Mouse (Mus musculus): ENCODE results near the gene Pbx1. TPM values are rescaled to one million over a fixed set of nuclear protein-coding genes. Genes with fewer than 3 reads are reported as not detected.
A peak's percentile ranks its signal among the peaks of the same experiment; 100 is the strongest.

Gene Pbx1
- polyA plus RNA-seq, 1 experiment from 2014 or later = 23.2 TPM

DNA sequence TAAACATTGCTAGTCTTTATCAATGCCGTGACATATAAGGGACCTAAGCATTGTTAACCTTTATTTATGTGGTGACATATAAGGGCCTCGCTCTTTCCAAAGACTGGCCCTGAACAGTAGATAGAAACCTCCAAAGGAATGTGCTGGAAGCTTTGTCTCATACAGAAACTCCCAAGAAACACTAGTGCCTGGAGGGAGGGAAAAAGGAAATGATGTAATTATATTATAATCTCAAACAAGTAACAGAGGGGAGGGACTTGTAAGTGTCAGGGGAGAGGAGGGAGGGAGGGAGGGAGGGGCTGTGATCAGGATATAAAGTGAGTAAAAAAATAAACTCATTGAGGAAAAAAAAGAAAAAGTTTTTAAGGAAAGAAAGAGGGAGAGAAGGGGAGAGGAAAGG, 148.6 kb downstream of the Pbx1 start:
- 66% methylated on average over 2 of the region's 2 CpGs for WGBS
- no peak overlapping the region for H3K9ac ChIP-seq (ENCODE audit: low read length)
- H3K9me3 ChIP-seq (ENCODE audit: control insufficient read depth, low read length) = no peaks in the 10 kb centered on the region
- H3K4me3 ChIP-seq (ENCODE audit: low read depth, low read length) = no peak overlapping the region
- H3K36me3 ChIP-seq (ENCODE audit: control insufficient read depth, insufficient read depth, low read length) = no peaks in the 10 kb centered on the region
- TF ChIP-seq CTCF (IDR thresholded peaks at IDR 0.05; ENCODE audit: low read depth) (no peak), EP300 (optimal IDR thresholded peaks at IDR 0.05) (no peak)
- no peak for DNase-seq (ENCODE audit: low spot score)
- no peaks in the 10 kb centered on the region; the same call in 1 of the 2 replicates for H3K4me1 ChIP-seq (replicated peaks; ENCODE audit: control insufficient read depth, insufficient read depth)
- no peak for ATAC-seq (ENCODE audit: low FRiP score, low TSS enrichment)
- no peak overlapping the region for H3K27ac ChIP-seq (replicated peaks)
- H3K27me3 ChIP-seq (ENCODE audit: control insufficient read depth, insufficient read depth, low read length) = no peaks in the 10 kb centered on the region
- no peak overlapping the region for H3K4me2 ChIP-seq (replicated peaks; ENCODE audit: low read depth)

DNA sequence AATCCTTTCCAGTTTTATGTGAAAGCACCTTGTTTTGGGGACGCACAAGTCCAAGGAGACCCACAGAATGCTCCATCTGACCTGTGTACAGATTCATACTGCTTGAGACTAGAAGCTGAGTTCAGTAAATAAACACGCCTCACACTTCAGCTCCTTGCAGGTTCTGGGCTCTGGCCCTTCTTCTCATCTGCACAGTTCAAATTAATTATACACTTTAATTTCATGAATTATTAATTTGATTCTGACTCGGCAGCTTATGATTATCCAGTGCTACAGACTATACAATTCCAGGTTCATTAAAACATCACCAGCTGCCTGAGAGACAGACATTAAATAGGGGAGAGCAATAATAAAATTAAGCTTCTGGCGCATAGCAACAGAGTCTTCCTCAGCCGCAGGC, 156.4 kb downstream of the Pbx1 start:
- TF ChIP-seq CTCF (IDR thresholded peaks at IDR 0.05; ENCODE audit: low read depth) (no peak), EP300 (optimal IDR thresholded peaks at IDR 0.05) (no peak)

DNA sequence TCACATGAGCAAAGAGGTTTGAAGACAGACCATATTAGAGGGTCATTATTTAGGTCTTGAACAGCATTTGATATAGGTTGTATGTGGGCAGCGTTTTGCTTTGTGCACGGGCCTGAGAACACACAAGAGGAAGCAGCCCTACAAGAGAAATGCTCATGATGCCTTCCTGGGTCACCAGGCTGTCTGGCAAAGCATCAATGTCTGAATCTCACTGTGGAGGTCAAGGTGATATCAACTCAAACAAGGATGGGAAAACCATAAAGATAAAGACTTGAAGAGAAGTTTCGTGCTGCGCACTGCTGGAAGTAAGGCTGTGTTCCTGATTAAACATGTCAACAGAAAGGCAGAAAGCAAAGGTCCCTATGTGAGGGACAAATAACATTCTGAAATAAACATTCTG, 157.8 kb downstream of the Pbx1 start:
- H3K36me3 ChIP-seq (ENCODE audit: control insufficient read depth, insufficient read depth, low read length) = no peaks in the 10 kb centered on the region
- H3K27me3 ChIP-seq (ENCODE audit: control insufficient read depth, insufficient read depth, low read length) = no peaks in the 10 kb centered on the region
- DNase-seq (ENCODE audit: low spot score) (no peak), ATAC-seq (ENCODE audit: low FRiP score, low TSS enrichment) (no peak)
- TF ChIP-seq CTCF (IDR thresholded peaks at IDR 0.05; ENCODE audit: low read depth) (no peak), EP300 (optimal IDR thresholded peaks at IDR 0.05) (no peak)
- no peak overlapping the region for H3K4me3 ChIP-seq (ENCODE audit: low read depth, low read length)
- no peak overlapping the region for H3K4me2 ChIP-seq (replicated peaks; ENCODE audit: low read depth)
- WGBS = 98% methylated on average over 4 of the region's 4 CpGs
- no peak overlapping the region for H3K9ac ChIP-seq (ENCODE audit: low read length)
- no peak overlapping the region for H3K27ac ChIP-seq (replicated peaks)
- no peaks in the 10 kb centered on the region for H3K9me3 ChIP-seq (ENCODE audit: control insufficient read depth, low read length)
- 0 out of 2 replicates have a peak, but pooled peaks cover 2% of the 10 kb centered on the region for H3K4me1 ChIP-seq (replicated peaks; ENCODE audit: control insufficient read depth, insufficient read depth)

More for the DNA sequence above, 156.4 kb downstream of the Pbx1 start:
- ATAC-seq (ENCODE audit: low FRiP score, low TSS enrichment) = no peak
- no peak overlapping the region for H3K9ac ChIP-seq (ENCODE audit: low read length)
- no peaks in the 10 kb centered on the region for H3K36me3 ChIP-seq (ENCODE audit: control insufficient read depth, insufficient read depth, low read length)
- H3K27ac ChIP-seq (replicated peaks) = no peak overlapping the region
- H3K4me2 ChIP-seq (replicated peaks; ENCODE audit: low read depth) = no peak overlapping the region
- H3K4me1 ChIP-seq (replicated peaks; ENCODE audit: control insufficient read depth, insufficient read depth) = no peaks in the 10 kb centered on the region
- H3K9me3 ChIP-seq (ENCODE audit: control insufficient read depth, low read length) = no peaks in the 10 kb centered on the region
- H3K4me3 ChIP-seq (ENCODE audit: low read depth, low read length) = no peak overlapping the region
- 71% methylated on average over 5 of the region's 5 CpGs for WGBS
- H3K27me3 ChIP-seq (ENCODE audit: control insufficient read depth, insufficient read depth, low read length) = no peaks in the 10 kb centered on the region
- DNase-seq (ENCODE audit: low spot score) = no peak

DNA sequence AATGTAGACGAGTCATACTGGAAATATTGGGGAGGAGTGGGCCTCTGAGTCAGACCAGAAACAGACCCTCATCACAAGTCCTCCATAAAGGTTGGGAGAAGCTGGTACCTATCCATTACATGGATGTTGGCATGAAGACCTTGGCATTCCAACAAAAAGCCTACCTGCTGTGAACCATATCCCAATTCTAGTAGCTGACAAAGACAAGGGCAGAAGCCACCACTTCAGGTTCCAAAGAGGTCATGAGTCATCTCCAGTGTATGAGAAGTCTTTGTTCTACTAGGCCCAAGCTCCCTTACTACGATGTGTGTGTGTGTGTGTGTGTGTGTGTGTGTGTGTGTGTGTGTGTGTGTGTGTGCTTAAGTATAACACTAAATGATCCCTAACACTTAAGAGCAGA, 160.0 kb downstream of the Pbx1 start:
- 52% methylated on average over 2 of the region's 2 CpGs for WGBS
- TF ChIP-seq EP300 (optimal IDR thresholded peaks at IDR 0.05) = no peak
- TF ChIP-seq CTCF (IDR thresholded peaks at IDR 0.05; ENCODE audit: low read depth) = no peak
- no peaks in the 10 kb centered on the region for H3K36me3 ChIP-seq (ENCODE audit: control insufficient read depth, insufficient read depth, low read length)
- no peaks in the 10 kb centered on the region for H3K27me3 ChIP-seq (ENCODE audit: control insufficient read depth, insufficient read depth, low read length)
- DNase-seq (ENCODE audit: low spot score) (no peak), ATAC-seq (ENCODE audit: low FRiP score, low TSS enrichment) (no peak)
- no peak overlapping the region for H3K9ac ChIP-seq (ENCODE audit: low read length)
- H3K27ac ChIP-seq (replicated peaks) = 0 out of 2 replicates have a peak overlapping the region, but pooled peaks have one; percentile 35
- H3K4me1 ChIP-seq (replicated peaks; ENCODE audit: control insufficient read depth, insufficient read depth) = 0 out of 2 replicates have a peak, but pooled peaks cover 6% of the 10 kb centered on the region
- no peaks in the 10 kb centered on the region for H3K9me3 ChIP-seq (ENCODE audit: control insufficient read depth, low read length)
- no peak overlapping the region for H3K4me3 ChIP-seq (ENCODE audit: low read depth, low read length)
- no peak overlapping the region for H3K4me2 ChIP-seq (replicated peaks; ENCODE audit: low read depth)

DNA sequence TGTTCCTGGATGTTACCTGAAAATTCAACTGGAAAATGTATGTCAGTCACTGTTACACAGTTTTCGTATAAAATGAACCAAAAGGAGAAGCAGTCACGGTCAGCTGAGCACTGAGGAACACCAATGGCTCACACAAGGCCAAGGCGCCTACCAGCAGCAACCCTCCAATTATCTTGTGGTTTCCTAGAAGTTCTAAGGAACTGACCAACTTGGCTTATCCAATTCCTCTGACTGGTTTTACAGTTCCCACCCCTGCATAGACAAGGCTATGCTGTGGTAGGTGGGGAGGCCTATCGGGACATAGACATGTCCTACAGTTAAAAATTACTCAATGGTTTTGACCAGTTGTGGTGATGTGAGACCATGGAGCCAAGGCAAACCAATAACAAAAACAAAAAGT, 160.9 kb downstream of the Pbx1 start:
- H3K27ac ChIP-seq (replicated peaks) = no peak overlapping the region
- ATAC-seq (ENCODE audit: low FRiP score, low TSS enrichment) = no peak
- no peak for DNase-seq (ENCODE audit: low spot score)
- H3K36me3 ChIP-seq (ENCODE audit: control insufficient read depth, insufficient read depth, low read length) = no peaks in the 10 kb centered on the region
- no peak overlapping the region for H3K4me3 ChIP-seq (ENCODE audit: low read depth, low read length)
- TF ChIP-seq EP300 (optimal IDR thresholded peaks at IDR 0.05) (no peak), CTCF (IDR thresholded peaks at IDR 0.05; ENCODE audit: low read depth) (no peak)
- 87% methylated on average over 4 of the region's 4 CpGs for WGBS
- no peak overlapping the region for H3K4me2 ChIP-seq (replicated peaks; ENCODE audit: low read depth)
- 0 out of 2 replicates have a peak, but pooled peaks cover 6% of the 10 kb centered on the region for H3K4me1 ChIP-seq (replicated peaks; ENCODE audit: control insufficient read depth, insufficient read depth)
- H3K9ac ChIP-seq (ENCODE audit: low read length) = no peak overlapping the region
- H3K27me3 ChIP-seq (ENCODE audit: control insufficient read depth, insufficient read depth, low read length) = no peaks in the 10 kb centered on the region
- H3K9me3 ChIP-seq (ENCODE audit: control insufficient read depth, low read length) = no peaks in the 10 kb centered on the region

DNA sequence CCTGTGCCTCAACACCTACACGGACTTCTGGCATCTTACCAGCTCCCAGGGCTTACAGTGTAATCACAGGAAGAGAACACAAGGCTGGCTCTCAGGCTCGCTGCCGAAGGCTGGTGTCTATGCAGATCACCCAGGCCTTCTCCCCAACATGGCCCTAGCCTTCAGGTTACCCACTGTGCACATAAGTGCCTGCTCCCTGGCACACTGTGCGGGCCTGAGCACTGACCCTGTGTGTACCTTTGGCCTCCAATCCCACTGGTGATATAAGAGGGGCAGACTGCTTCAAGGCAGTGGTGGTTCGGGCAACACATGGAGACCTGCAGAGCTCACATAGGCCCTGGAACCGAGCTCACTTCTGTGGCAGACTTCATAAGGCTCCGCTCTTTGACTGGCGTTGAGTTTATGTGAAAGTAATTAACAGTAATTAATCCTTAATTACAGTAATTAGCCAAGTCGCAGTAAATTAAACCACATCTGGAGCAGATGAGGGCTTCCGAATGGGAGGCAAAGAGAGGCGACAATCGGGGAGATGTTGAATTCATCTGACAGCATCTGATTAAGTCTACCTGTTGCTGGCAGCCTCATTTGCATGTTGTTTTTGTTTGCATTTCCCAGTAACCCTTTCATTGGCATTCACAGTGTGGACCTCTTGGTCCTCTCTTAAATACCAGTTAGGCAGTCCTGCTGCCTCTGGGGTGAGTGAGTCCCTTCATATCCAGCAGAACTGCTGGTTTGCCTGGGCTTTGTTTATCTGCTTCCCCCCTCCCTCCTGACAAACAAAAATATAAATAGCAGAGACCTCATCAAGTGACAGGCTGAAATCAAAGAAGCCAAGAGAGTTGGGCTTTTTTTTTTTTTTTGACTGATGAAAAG, 163.1 kb downstream of the Pbx1 start:
- Histone ChIP-seq H3K9me3 (ENCODE audit: control insufficient read depth, low read length) (no peaks in the 10 kb centered on the region), H3K4me1 (replicated peaks; ENCODE audit: control insufficient read depth, insufficient read depth) (0 out of 2 replicates have a peak, but pooled peaks cover 10% of the 10 kb centered on the region), H3K27ac (replicated peaks) (peak overlapping the region; percentile 61), H3K4me3 (ENCODE audit: low read depth, low read length) (no peak overlapping the region), H3K9ac (ENCODE audit: low read length) (no peak overlapping the region), H3K27me3 (ENCODE audit: control insufficient read depth, insufficient read depth, low read length) (no peaks in the 10 kb centered on the region), H3K36me3 (ENCODE audit: control insufficient read depth, insufficient read depth, low read length) (no peaks in the 10 kb centered on the region), H3K4me2 (replicated peaks; ENCODE audit: low read depth) (no peak overlapping the region)
- WGBS = 65% methylated on average over 12 of the region's 12 CpGs
- TF ChIP-seq EP300 (optimal IDR thresholded peaks at IDR 0.05) (no peak), CTCF (IDR thresholded peaks at IDR 0.05; ENCODE audit: low read depth) (no peak)
- no peak; the same call in 1 of the 2 replicates for ATAC-seq (ENCODE audit: low FRiP score, low TSS enrichment)
- DNase-seq (ENCODE audit: low spot score) = no peak
